In genomic region chr11:120063326-120063725, GRCm38 (mm10) we compare ENCODE assay signal across 1 mouse cellular context.
TF ChIP-seq lines count a peak whose summit lies in the region.

No protein-coding gene starts in this region.

TF ChIP-seq in CH12.LX, 34 proteins besides CTCF, POLR2A, EP300 and RAD21:
- TF ChIP-seq USF1 (IDR thresholded peaks at IDR 0.05; ENCODE audit: low read depth, low read length), result no peak
- no peak for TF ChIP-seq HCFC1 (IDR thresholded peaks at IDR 0.05; ENCODE audit: low read depth, low read length)
- no peak for TF ChIP-seq ZKSCAN1 (IDR thresholded peaks at IDR 0.05; ENCODE audit: borderline replicate concordance, low read depth, low read length)
- TF ChIP-seq NELFE (IDR thresholded peaks at IDR 0.05; ENCODE audit: low read depth, low read length), result 0 out of 2 replicates have a peak, but pooled peaks have one; percentile 23
- no peak for TF ChIP-seq JUN (IDR thresholded peaks at IDR 0.05; ENCODE audit: insufficient read depth, low read depth, low read length)
- TF ChIP-seq MXI1 (IDR thresholded peaks at IDR 0.05; ENCODE audit: low read depth, low read length), result no peak
- TF ChIP-seq GABPA (IDR thresholded peaks at IDR 0.05; ENCODE audit: insufficient replicate concordance, low read depth, low read length), result no peak
- TF ChIP-seq ZNF384 (IDR thresholded peaks at IDR 0.05; ENCODE audit: low read depth, low read length), result no peak
- TF ChIP-seq ELF1 (IDR thresholded peaks at IDR 0.05; ENCODE audit: low read depth, low read length), result no peak
- TF ChIP-seq TCF12 (IDR thresholded peaks at IDR 0.05; ENCODE audit: low read depth, low read length), result no peak
- TF ChIP-seq UBTF (IDR thresholded peaks at IDR 0.05; ENCODE audit: low read depth, low read length), result 0 out of 2 replicates have a peak, but pooled peaks have one; percentile 40
- peak; percentile 54; the same call in 1 of the 2 replicates for TF ChIP-seq ZMIZ1 (IDR thresholded peaks at IDR 0.05; ENCODE audit: low read depth, low read length)
- no peak for TF ChIP-seq MAFK (IDR thresholded peaks at IDR 0.05; ENCODE audit: insufficient replicate concordance, low read length)
